Mouse (Mus musculus) lung, adult 2 months (tissue): Measurements from ENCODE around the gene Fyb.

ENCODE experiments used
- CTCF ChIP-seq: fragments of 200-500 bp; IDR thresholded peaks from 2 replicates; pipeline ENCODE4 v1.5.1; 2011; ENCODE audit warnings: mild to moderate bottlenecking, low read length, control low read depth; ENCODE audit not compliant: insufficient read depth
- POLR2A ChIP-seq: fragments of 200-500 bp; IDR thresholded peaks from 2 replicates; pipeline ENCODE4 v1.6.1; 2011; ENCODE audit warnings: low read depth, mild to moderate bottlenecking, control low read depth, low read length, borderline replicate concordance; ENCODE audit errors: extremely low read depth

DNA sequence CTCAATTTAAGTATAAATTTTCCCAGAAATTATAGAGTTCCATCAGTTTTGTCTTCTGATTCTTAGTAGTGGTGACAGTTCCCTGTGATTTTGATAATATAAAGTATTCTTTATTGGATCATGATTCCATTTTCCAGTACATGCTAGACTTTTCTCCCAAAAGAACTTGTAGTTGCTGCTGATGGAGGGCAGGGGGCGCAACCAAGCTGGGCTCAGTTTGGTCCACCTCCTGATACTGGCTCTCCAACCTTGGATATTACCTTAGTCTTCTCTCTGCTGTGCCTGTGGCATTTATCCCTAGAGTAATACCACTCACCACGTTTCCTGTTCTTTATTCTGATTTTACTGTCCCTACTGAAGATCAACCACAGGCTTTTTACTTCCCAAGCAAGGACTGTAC, 179.5 kb downstream of the Fyb start:
- TF ChIP-seq POLR2A (no peak), CTCF (peak; percentile 61)
